Mouse (Mus musculus): ENCODE measurements at regions not wholly inside any gene's neighbourhood (a gene's known extent, or its start where the extent isn't known, plus 50 kb on each side); places are given as distances from the start of the nearest gene placed in this dataset.

GRCm38 (mm10) chr13:80946034-80946433 lies 62.9 kb downstream of the Arrdc3 start:
- no peak for DNase-seq (ENCODE audit: low spot score in 2 of 2)

GRCm38 (mm10) chr13:80947705-80948104 lies 64.5 kb downstream of the Arrdc3 start:
- peak; percentile 48 to 67 for DNase-seq (ENCODE audit: low spot score in 2 of 2)

- DNase-seq (ENCODE audit: low spot score in 2 of 2), result no peak
Measured at GRCm38 (mm10) chr13:80949133-80949697, 66.0 kb downstream of the Arrdc3 start.

GRCm38 (mm10) chr13:80950239-80950638 lies 67.1 kb downstream of the Arrdc3 start:
- DNase-seq (ENCODE audit: low spot score in 2 of 2), result no peak

GRCm38 (mm10) chr13:80950803-80951202 lies 67.6 kb downstream of the Arrdc3 start:
- DNase-seq (ENCODE audit: low spot score in 2 of 2), result no peak

DNA sequence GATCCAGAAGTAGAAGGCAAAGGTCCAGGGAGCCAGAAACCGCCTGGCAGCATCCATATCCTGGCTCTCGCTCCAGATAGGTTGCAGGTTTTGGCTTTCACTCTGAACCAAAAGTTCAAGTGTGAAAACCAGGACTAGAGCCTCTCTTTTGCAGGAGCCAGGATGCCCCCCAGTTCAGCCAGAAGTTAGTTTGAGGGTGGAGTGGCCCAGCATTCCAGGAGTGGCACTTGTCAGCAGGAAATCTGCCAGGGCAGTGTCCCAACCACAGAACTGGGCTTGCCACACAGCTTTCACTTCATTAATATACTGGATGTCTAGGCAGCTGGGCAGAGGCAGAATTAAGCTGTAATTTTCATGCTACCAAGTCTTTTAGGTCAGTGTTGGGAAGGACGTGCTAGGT lies 68.1 kb downstream of the Arrdc3 start:
- DNase-seq (ENCODE audit: low spot score in 2 of 2), result no peak

- DNase-seq (ENCODE audit: low spot score in 2 of 2), result no peak
Measured at GRCm38 (mm10) chr13:80952851-80953250, 69.7 kb downstream of the Arrdc3 start.

DNA sequence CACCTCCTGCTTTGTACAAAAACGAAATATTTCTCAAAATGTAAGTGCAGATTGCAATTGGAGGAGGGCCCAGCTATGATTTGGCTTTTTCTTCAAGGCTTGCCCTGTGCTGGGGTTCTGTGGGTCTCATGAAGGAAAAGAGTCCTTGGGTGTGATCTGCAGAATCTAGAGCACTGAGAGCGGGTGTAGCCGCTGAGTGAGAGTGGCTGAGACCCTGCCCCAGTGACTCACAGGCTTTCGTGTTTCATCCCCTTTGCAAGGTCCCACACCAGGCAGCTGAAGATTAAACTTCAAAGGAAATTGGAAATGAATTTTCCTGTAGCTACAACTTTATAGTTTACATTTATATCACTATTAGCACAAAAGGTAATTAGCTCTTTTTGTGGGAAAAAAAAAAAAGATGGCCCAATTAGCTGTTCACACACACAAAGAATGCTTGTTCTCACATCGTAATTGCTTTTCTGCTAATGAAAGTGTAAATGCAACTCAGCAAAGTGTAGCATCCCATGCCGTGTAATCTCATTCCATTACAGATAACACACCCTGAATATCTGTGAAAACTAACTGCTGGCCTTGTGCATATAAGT lies 71.0 kb downstream of the Arrdc3 start:
- DNase-seq (ENCODE audit: low spot score in 2 of 2), result no peak

GRCm38 (mm10) chr13:80956966-80957365 lies 73.8 kb downstream of the Arrdc3 start:
- DNase-seq (ENCODE audit: low spot score in 2 of 2), result no peak

DNA sequence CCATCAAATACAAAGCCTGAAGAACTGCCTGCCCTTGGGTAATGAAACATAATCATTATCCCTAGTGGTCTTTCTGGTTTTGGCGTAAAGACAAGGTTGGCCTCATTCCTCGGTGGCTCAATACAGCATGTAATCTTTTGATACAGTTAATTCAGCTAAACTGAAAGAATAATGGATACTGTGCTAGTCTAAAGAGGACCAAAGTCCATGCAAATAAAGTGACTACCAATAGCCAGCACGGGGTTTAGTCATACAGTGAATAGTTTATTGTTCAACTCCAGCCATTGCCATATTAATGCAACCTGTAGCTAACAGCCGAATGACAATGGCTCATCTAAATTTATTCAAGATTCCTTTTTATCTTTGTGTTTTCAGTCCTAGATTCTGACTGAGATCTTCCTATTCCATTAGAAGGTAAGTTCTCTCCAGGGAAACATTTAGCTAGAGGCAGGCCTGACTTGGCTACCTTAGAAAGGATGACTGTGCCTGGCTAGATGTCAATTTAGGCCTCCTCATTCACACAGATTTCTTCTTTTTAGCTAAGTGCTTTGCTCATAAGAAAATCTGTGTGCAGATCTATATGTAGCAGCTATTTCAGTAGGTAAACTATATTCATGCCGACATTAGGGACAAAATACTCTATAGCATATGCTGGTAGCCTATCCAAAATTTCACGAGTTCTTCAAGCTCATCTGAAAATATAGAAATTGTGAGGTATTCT lies 74.4 kb downstream of the Arrdc3 start:
- no peak for DNase-seq (ENCODE audit: low spot score in 2 of 2)

GRCm38 (mm10) chr13:80959763-80960162 lies 76.6 kb downstream of the Arrdc3 start:
- DNase-seq (ENCODE audit: low spot score in 2 of 2), result no peak

- no peak for DNase-seq (ENCODE audit: low spot score in 2 of 2)
Measured at GRCm38 (mm10) chr13:80961985-80962617, 78.9 kb downstream of the Arrdc3 start.

DNA sequence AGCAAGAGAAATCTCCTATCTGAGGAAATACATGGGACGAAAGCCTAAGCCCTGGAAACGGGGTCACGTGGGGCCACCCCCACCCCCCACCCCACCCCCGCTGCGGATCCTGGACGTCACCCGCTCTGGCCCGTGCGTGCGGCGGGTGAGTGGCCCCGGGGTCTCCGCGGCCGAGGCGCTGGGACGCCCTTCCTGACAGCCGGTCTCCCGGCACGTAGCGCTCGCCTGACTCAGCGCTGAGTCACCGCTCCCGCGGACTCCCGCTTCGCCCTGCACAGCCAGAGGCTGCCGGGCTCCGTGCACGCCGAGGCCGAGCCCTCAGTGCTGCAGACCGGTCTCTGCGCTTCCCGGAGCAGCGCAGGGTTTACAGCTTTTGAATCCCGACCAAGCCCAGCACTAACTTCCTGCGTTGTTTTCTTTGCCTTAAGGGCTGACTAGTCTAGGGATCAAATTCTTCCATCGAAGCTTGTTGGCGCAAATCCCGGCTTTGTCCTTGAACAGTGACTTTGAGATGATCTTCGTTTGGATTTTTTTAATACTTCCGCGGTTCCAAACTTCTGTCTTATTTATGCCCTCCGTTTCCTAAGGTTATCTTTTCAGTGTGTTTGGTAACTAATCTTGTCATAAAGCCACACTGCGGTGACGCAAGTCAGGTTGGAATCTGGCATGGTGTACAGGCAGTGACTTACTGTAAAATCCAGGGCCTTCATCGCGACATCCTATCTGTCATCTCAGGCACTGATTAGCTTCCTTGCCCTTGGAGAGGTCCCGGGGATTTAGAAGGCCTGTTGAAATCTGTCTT lies 79.8 kb downstream of the Arrdc3 start:
- DNase-seq (ENCODE audit: low spot score in 2 of 2), result peak in 1 of 2 experiments; percentile 34

DNA sequence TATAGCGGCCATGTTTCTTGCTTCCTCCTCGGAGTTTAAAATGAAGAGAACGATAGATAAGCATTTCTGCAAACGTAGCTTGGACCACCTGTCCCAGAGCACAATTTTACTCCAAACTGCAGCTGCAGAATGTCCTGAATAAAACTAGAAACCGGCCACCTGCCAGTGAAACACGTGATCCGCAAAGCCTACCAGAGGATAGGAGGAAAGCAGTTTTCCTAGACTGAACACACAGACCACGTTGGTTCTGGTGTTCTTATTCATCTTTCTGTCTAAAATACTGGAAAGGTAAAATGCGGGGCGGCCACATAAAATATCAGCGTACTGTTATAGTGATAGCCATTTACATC lies 80.4 kb downstream of the Arrdc3 start:
- DNase-seq (ENCODE audit: low spot score in 2 of 2), result no peak

DNA sequence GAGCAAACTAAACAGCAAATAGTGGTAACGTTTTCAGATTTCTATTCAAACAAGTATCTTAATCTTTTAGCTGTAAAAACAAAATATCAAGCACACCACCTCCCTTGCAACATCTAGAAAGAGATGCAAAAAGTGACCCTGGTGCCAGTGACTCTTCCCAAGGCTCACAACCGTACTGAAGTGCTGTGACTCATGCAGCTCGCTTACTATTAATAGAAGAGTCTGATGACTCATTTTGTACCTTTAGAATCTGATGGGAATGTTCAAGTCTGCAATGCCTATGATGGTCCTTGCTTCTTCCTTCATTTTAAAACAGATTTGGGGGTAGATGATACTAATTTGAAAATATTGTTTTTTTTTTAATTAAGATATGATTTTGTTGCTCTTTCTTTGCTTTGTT lies 88.5 kb downstream of the Arrdc3 start:
- DNase-seq (ENCODE audit: low spot score in 2 of 2), result no peak

DNA sequence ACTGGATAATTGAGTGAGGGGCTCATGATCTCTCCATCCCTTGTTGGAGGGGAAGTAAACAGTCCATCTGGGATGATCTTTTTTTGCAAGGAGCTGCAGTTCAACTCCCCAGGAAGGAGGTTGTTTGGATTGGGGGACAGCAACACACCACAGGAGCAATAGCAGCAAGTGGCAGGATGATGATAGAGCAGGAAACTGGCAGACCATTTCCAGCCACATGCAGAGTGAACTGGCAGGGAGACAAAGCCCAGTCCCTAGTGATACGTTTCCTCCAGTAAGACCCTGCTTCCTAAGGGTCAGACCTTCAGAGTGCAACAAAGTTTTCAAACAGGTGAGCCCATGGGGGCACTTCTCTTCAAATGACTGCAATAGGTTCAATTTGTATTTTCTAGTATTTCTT lies 91.2 kb downstream of the Arrdc3 start:
- no peak for DNase-seq (ENCODE audit: low spot score in 2 of 2)

DNA sequence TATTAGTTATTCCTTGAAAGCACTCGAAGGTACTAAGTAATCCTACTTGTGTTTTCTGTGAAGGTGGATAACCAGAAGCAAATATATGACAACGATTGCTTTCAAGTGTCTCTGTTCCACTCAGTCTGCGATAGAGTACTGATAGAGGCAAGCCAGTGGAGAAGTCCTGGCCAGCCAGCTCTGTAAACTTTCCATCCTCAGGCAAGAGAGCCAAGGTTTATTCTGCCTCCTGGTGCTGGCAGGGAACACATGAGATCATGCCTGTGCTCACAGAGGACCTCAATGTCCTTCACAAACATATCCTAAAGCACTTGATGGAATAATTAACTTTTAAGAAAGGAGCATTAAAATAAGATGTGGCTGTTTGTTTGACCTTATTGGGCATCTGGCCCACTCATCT lies 94.1 kb downstream of the Arrdc3 start:
- no peak for DNase-seq (ENCODE audit: low spot score in 2 of 2)

- no peak for DNase-seq (ENCODE audit: low spot score in 2 of 2)
Measured at GRCm38 (mm10) chr13:80981201-80981600, 98.0 kb downstream of the Arrdc3 start.

- no peak for DNase-seq (ENCODE audit: low spot score in 2 of 2)
Measured at GRCm38 (mm10) chr13:80986657-80987056, 103.5 kb downstream of the Arrdc3 start.

GRCm38 (mm10) chr13:80989756-80990155 lies 106.6 kb downstream of the Arrdc3 start:
- no peak for DNase-seq (ENCODE audit: low spot score in 2 of 2)

DNA sequence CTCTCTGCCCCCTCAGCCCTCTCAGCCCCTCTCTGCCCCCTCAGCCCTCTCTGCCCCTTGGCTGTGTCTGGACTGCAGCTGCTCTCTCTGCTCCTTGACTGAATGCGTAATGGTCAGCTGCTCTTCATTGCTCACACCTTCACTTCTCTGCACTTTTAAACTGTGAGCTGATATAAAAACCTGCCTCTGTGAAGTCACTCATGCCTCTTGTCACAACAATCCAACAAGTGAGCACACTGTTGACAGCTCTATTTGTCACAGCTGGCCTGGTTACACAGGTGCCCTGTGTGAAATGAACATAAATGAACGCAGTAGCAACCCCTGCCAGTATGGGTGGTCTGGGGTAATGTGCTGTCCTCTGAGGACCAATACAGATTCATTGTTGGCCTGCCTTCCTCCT lies 109.2 kb downstream of the Arrdc3 start:
- DNase-seq (ENCODE audit: low spot score in 2 of 2), result no peak
